Mouse (Mus musculus) urinary bladder, adult 2 months (tissue): Measurements from ENCODE around the gene Gm20388. TPM values are rescaled to one million over a fixed set of nuclear protein-coding genes. Genes with fewer than 3 reads are reported as not detected.
A peak's percentile ranks its signal among the peaks of the same experiment; 100 is the strongest.

Source experiments
- DNase-seq: peaks from one replicate; pipeline ENCODE4 v3.0.0; 2022; ENCODE audit warnings: low spot score
- polyA plus RNA-seq: library from polyadenylated mRNA; depleted of rRNA; stranded (reverse); fragments of >200 nt; gene quantifications from 2 replicates; pipeline ENCODE4 v1.2.3, GENCODE M21; 2012

The Gm20388 gene
- polyA plus RNA-seq, 1 experiment = 50.2 TPM

GRCm38 (mm10) chr8:120520707-120521590 is 610.3 kb downstream of the Gm20388 start:
- DNase-seq = no peak

GRCm38 (mm10) chr8:120521591-120521965 is 610.9 kb downstream of the Gm20388 start:
- DNase-seq = no peak

GRCm38 (mm10) chr8:120523641-120524040 is 613.0 kb downstream of the Gm20388 start:
- DNase-seq = no peak

- DNase-seq = no peak
Observed at GRCm38 (mm10) chr8:120525135-120525534, 614.5 kb downstream of the Gm20388 start.

GRCm38 (mm10) chr8:120525832-120526231 is 615.2 kb downstream of the Gm20388 start:
- DNase-seq = no peak

- DNase-seq = no peak
Observed at GRCm38 (mm10) chr8:120526577-120526976, 615.9 kb downstream of the Gm20388 start.

- no peak for DNase-seq
Observed at GRCm38 (mm10) chr8:120528332-120528731, 617.7 kb downstream of the Gm20388 start.

- DNase-seq = no peak
Observed at GRCm38 (mm10) chr8:120529226-120529625, 618.6 kb downstream of the Gm20388 start.

GRCm38 (mm10) chr8:120530954-120531656 is 620.5 kb downstream of the Gm20388 start:
- no peak for DNase-seq

GRCm38 (mm10) chr8:120531775-120532516 is 621.3 kb downstream of the Gm20388 start:
- no peak for DNase-seq

- DNase-seq = no peak
Observed at GRCm38 (mm10) chr8:120532517-120533215, 622.0 kb downstream of the Gm20388 start.

- DNase-seq = no peak
Observed at GRCm38 (mm10) chr8:120533380-120533779, 622.7 kb downstream of the Gm20388 start.

GRCm38 (mm10) chr8:120534080-120534479 is 623.4 kb downstream of the Gm20388 start:
- no peak for DNase-seq

GRCm38 (mm10) chr8:120534504-120535368 is 624.1 kb downstream of the Gm20388 start:
- DNase-seq = peak; percentile 68

- DNase-seq = peak; percentile 58
Observed at GRCm38 (mm10) chr8:120535452-120536305, 625.0 kb downstream of the Gm20388 start.

- peak; percentile 45 for DNase-seq
Observed at GRCm38 (mm10) chr8:120536306-120537206, 625.9 kb downstream of the Gm20388 start.

GRCm38 (mm10) chr8:120537207-120537817 is 626.7 kb downstream of the Gm20388 start:
- peak; percentile 83 for DNase-seq

GRCm38 (mm10) chr8:120537818-120538396 is 627.3 kb downstream of the Gm20388 start:
- peak; percentile 56 for DNase-seq
